Comparison of ENCODE assay signal across 12 mouse cellular contexts in the genomic region with DNA sequence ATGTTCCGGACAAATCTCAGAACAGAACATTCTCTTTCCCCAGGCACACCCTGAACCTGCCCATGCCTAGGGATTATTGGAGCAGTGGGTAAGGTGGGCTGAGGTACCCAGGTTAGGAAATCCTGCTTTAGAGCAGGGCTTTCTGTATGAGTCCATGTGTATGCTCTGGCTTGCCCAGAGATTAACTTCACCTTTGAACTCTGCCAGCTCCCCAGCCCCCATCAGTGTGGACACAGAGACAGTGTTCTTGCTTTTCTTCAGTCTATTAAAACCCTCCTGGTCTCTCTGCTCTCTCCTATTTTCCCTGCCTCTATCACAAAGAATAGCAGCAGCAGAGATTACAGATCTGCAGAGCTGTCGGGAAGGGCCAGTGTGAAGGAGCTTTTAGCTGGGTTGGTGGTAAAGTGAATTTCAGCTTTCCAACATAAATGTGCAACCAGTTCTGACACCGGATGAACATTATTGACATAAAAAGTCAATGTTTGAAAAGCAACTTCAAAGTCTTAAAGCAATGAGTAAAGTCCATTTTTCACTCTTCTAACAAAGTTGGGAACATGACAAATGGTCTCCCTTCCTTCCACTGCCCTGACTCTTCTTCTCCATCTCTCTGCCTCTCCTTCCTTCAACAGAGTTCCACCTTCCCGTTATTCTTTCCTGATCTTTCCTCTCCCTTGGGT. TPM values are rescaled to one million over a fixed set of nuclear protein-coding genes. Genes with fewer than 3 reads are reported as not detected.
"Had no signal": no experiment of that assay in that cellular context is flagged by ENCODE, and none has a peak within 500 bp of the region (broad histone marks: within the 10 kb centered on the region; RNA-seq: fewer than 3 reads in every experiment).

No protein-coding gene starts in this region.

- H3K4me2 ChIP-seq: limb, embryonic 15.5 days; lung, embryonic 15.5 days; midbrain, embryonic 13.5 days had no signal

- H3K27me3 ChIP-seq: limb, embryonic 15.5 days; lung, embryonic 15.5 days; midbrain, embryonic 13.5 days had no signal

- H3K36me3 ChIP-seq: limb, embryonic 15.5 days; lung, embryonic 15.5 days had no signal

- DNase-seq: kidney, postnatal 10 days; lung, postnatal 14 days; right cerebral cortex, postnatal 14 days; thymus, postnatal 36 days had no signal

- H3K9me3 ChIP-seq: limb, embryonic 15.5 days; lung, embryonic 15.5 days; midbrain, embryonic 13.5 days had no signal

- ATAC-seq: intestine, embryonic 16.5 days; midbrain, embryonic 13.5 days had no signal

- H3K4me3 ChIP-seq: limb, embryonic 15.5 days; lung, embryonic 15.5 days; midbrain, embryonic 13.5 days had no signal

- H3K4me1 ChIP-seq: lung, embryonic 15.5 days; midbrain, embryonic 13.5 days had no signal

- H3K27ac ChIP-seq: limb, embryonic 15.5 days; lung, embryonic 15.5 days; midbrain, embryonic 13.5 days had no signal

- H3K9ac ChIP-seq: limb, embryonic 15.5 days; lung, embryonic 15.5 days; midbrain, embryonic 13.5 days had no signal

RNA-seq across cellular contexts. Expression of a gene that starts 34.9 kb away (rescaled TPM):
- polyA plus RNA-seq: intestine, embryonic 16.5 days; large intestine, adult 2 months; limb, embryonic 11.5 days; limb, embryonic 15.5 days; lung, embryonic 15.5 days; neural tube, embryonic 14.5 days; thymus, postnatal 0 days had no signal
